Mouse (Mus musculus) lung, postnatal 0 days (tissue): ENCODE measurements at regions not wholly inside any gene's neighbourhood (a gene's known extent, or its start where the extent isn't known, plus 50 kb on each side); places are given as distances from the start of the nearest gene placed in this dataset.

ENCODE experiments used
- ATAC-seq: fragments of 200-750 bp; cut with Nextera tagmentation; 2 replicates; pipeline ENCODE4 v1.8.0; 2017; ENCODE audit warnings: moderate library complexity
- DNase-seq: peaks from one replicate; pipeline ENCODE4 v3.0.0-alpha.2; 2016; ENCODE audit warnings: low spot score
- H3K27ac ChIP-seq: fragments of 300-500 bp; sonication (generic); 2 replicates; pipeline ENCODE4 v1.5.1; 2014; ENCODE audit warnings: antibody characterized with exemption, mild to moderate bottlenecking, low read length, mixed read lengths
- H3K27me3 ChIP-seq: fragments of 300-500 bp; sonication (generic); replicated peaks from 2 replicates; pipeline ENCODE4 v1.6.1; 2014; ENCODE audit warnings: low read length, mixed read lengths; ENCODE audit not compliant: insufficient read depth
- H3K36me3 ChIP-seq: fragments of 300-500 bp; sonication (generic); 2 replicates; pipeline ENCODE4 v1.6.1; 2014; ENCODE audit warnings: low read length, mixed read lengths; ENCODE audit not compliant: insufficient read depth
- H3K4me1 ChIP-seq: fragments of 300-500 bp; sonication (generic); 2 replicates; pipeline ENCODE4 v1.6.1; 2014; ENCODE audit warnings: antibody characterized with exemption, low read depth, low read length, mixed read lengths; ENCODE audit not compliant: insufficient read depth
- H3K4me2 ChIP-seq: fragments of 300-500 bp; sonication (generic); replicated peaks from 2 replicates; pipeline ENCODE4 v1.6.1; 2014; ENCODE audit warnings: low read depth, mild to moderate bottlenecking, low read length, moderate library complexity, mixed read lengths
- H3K4me3 ChIP-seq: fragments of 300-500 bp; sonication (generic); 2 replicates; pipeline ENCODE4 v1.5.1; 2014; ENCODE audit warnings: low read depth, low read length
- H3K9ac ChIP-seq: fragments of 300-500 bp; sonication (generic); replicated peaks from 2 replicates; pipeline ENCODE4 v1.6.1; 2014; ENCODE audit warnings: low read depth, mild to moderate bottlenecking
- H3K9me3 ChIP-seq: fragments of 300-500 bp; sonication (generic); 2 replicates; pipeline ENCODE4 v1.6.1; 2016; ENCODE audit warnings: low read length, mixed read lengths
- CTCF ChIP-seq: IDR thresholded peaks from 2 replicates; pipeline ENCODE4 v1.5.1; 2016; ENCODE audit warnings: antibody characterized with exemption, mild to moderate bottlenecking
- EP300 ChIP-seq: IDR thresholded peaks from 2 replicates; pipeline ENCODE4 v1.6.1; 2016; ENCODE audit warnings: antibody characterized with exemption, mild to moderate bottlenecking, control low read depth
- WGBS: fragments of 180-500 bp; shearing (Covaris S2); extraction: QIAGEN DNeasy Blood & Tissue Kit; methylation state at CpG from one replicate; pipeline ENCODE4 v1.1.7; 2014; 5-methylcytosine and 5-hydroxymethylcytosine counted together

GRCm38 (mm10) chr6:99796390-99796789, 70.2 kb upstream of the Prok2 start:
- H3K36me3 ChIP-seq, result no peaks in the 10 kb centered on the region
- WGBS, result 85% methylated on average over 12 of the region's 12 CpGs
- no peak overlapping the region for H3K4me3 ChIP-seq
- H3K27ac ChIP-seq, result no peak overlapping the region
- H3K27me3 ChIP-seq, result no peaks in the 10 kb centered on the region
- H3K9me3 ChIP-seq, result no peaks in the 10 kb centered on the region
- H3K4me1 ChIP-seq, result peaks cover 5% of the 10 kb centered on the region; the same call in 1 of the 2 replicates
- no peak overlapping the region for H3K9ac ChIP-seq
- no peak for TF ChIP-seq CTCF
- TF ChIP-seq EP300, result no peak
- ATAC-seq, result no peak
- DNase-seq, result no peak
- no peak overlapping the region for H3K4me2 ChIP-seq

GRCm38 (mm10) chr6:99793546-99793945, 67.4 kb upstream of the Prok2 start:
- H3K27ac ChIP-seq, result no peak overlapping the region
- no peak overlapping the region for H3K4me2 ChIP-seq

GRCm38 (mm10) chr6:99792353-99792752, 66.2 kb upstream of the Prok2 start:
- ATAC-seq (no peak), DNase-seq (no peak)
- Histone ChIP-seq H3K4me3 (no peak overlapping the region), H3K4me1 (no peaks in the 10 kb centered on the region), H3K9me3 (no peaks in the 10 kb centered on the region), H3K27ac (no peak overlapping the region), H3K4me2 (no peak overlapping the region), H3K27me3 (no peaks in the 10 kb centered on the region), H3K36me3 (no peaks in the 10 kb centered on the region), H3K9ac (no peak overlapping the region)
- WGBS, result 64% methylated on average over 10 of the region's 10 CpGs
- TF ChIP-seq EP300 (no peak), CTCF (no peak)

More at GRCm38 (mm10) chr6:99793546-99793945, 67.4 kb upstream of the Prok2 start:
- H3K9ac ChIP-seq, result no peak overlapping the region
- TF ChIP-seq EP300 (no peak), CTCF (no peak)
- no peaks in the 10 kb centered on the region for H3K9me3 ChIP-seq
- WGBS, result 65% methylated on average over 10 of the region's 10 CpGs
- ATAC-seq (no peak), DNase-seq (no peak)
- no peaks in the 10 kb centered on the region for H3K36me3 ChIP-seq
- H3K27me3 ChIP-seq, result no peaks in the 10 kb centered on the region
- no peaks in the 10 kb centered on the region for H3K4me1 ChIP-seq
- H3K4me3 ChIP-seq, result no peak overlapping the region

- H3K9me3 ChIP-seq, result no peaks in the 10 kb centered on the region
- no peaks in the 10 kb centered on the region for H3K4me1 ChIP-seq
- no peak overlapping the region for H3K9ac ChIP-seq
- DNase-seq (no peak), ATAC-seq (no peak)
- H3K4me3 ChIP-seq, result no peak overlapping the region
- H3K36me3 ChIP-seq, result no peaks in the 10 kb centered on the region
- TF ChIP-seq CTCF (no peak), EP300 (no peak)
- WGBS, result 64% methylated on average over 7 of the region's 7 CpGs
- no peak overlapping the region for H3K27ac ChIP-seq
- no peak overlapping the region for H3K4me2 ChIP-seq
- no peaks in the 10 kb centered on the region for H3K27me3 ChIP-seq
Observed at GRCm38 (mm10) chr6:99786977-99787376, 60.8 kb upstream of the Prok2 start.

- no peak for ATAC-seq
- WGBS, result 65% methylated on average over 6 of the region's 6 CpGs
- no peaks in the 10 kb centered on the region for H3K36me3 ChIP-seq
Observed at GRCm38 (mm10) chr6:99785212-99785611, 59.0 kb upstream of the Prok2 start.

GRCm38 (mm10) chr6:99784804-99785203, 58.6 kb upstream of the Prok2 start:
- no peaks in the 10 kb centered on the region for H3K9me3 ChIP-seq
- no peaks in the 10 kb centered on the region for H3K27me3 ChIP-seq
- H3K4me1 ChIP-seq, result no peaks in the 10 kb centered on the region
- 83% methylated on average over 3 of the region's 3 CpGs for WGBS
- DNase-seq (no peak), ATAC-seq (no peak)
- no peak overlapping the region for H3K27ac ChIP-seq
- no peak for TF ChIP-seq CTCF
- no peak for TF ChIP-seq EP300
- no peak overlapping the region for H3K4me2 ChIP-seq
- no peak overlapping the region for H3K4me3 ChIP-seq
- no peaks in the 10 kb centered on the region for H3K36me3 ChIP-seq
- no peak overlapping the region for H3K9ac ChIP-seq

More at GRCm38 (mm10) chr6:99785212-99785611, 59.0 kb upstream of the Prok2 start:
- Histone ChIP-seq H3K4me2 (no peak overlapping the region), H3K27me3 (no peaks in the 10 kb centered on the region), H3K4me3 (no peak overlapping the region), H3K9ac (no peak overlapping the region), H3K9me3 (no peaks in the 10 kb centered on the region), H3K27ac (no peak overlapping the region), H3K4me1 (no peaks in the 10 kb centered on the region)
- TF ChIP-seq CTCF (no peak), EP300 (no peak)
- peak; percentile 39 for DNase-seq

- Histone ChIP-seq H3K27me3 (no peaks in the 10 kb centered on the region), H3K4me3 (no peak overlapping the region), H3K27ac (no peak overlapping the region), H3K9ac (no peak overlapping the region), H3K4me2 (no peak overlapping the region), H3K4me1 (no peaks in the 10 kb centered on the region), H3K36me3 (no peaks in the 10 kb centered on the region), H3K9me3 (no peaks in the 10 kb centered on the region)
- TF ChIP-seq CTCF, result no peak
- no peak for TF ChIP-seq EP300
- ATAC-seq, result no peak
- no peak for DNase-seq
- 75% methylated on average over 8 of the region's 8 CpGs for WGBS
Observed at GRCm38 (mm10) chr6:99784285-99784684, 58.1 kb upstream of the Prok2 start.
